In the genomic region with DNA sequence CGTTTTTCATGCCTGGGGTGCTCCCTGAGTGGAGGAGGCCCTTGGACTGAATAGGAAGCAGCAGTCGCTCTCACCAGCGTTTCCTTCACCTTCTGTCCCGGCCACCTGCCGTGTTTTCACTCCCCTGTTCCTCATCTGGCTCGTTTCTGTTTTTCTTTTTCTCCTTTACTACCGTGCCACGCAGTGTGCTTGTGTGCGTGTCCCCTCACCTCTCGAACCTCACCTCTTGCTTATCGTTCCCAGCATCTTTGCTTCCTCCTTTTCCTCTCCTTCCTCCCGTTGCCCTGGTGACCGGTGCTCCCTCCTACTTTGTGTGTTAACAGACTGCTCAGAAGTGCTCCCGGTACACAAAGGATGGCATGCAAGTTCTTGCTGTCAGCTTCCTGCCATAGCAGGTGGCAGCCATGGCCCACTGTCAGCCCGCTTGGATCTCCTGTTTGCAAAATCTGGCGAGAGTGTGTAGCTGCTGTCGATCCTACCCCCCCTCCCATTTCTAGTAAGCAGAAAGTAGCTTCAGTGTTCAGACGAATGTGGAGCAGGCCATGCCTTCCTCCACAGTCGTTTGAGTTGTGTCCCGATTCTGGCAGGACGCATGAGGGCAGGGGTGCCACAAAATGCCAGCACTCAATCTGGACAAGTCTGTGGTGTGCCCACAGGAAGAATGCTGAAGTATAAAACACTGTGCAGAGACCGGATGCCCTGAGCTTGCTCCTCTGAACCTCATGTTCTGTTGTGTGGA, we compare ENCODE assay signal across 8 mouse cellular contexts.
DNase-seq lines count a peak whose midpoint lies in the region; ATAC-seq and TF ChIP-seq lines count a peak whose summit lies in the region.

No protein-coding gene starts in this region.

- 0 out of 2 replicates have a peak overlapping the region, but pooled peaks have one; percentile 16 for H3K27ac ChIP-seq in limb, embryonic 14.5 days (replicated peaks; ENCODE audit: low read depth, low read length)
- no peak overlapping the region for H3K27ac ChIP-seq in limb, embryonic 10.5 days
- H3K27ac ChIP-seq in layer of hippocampus, adult 2 months, result peak overlapping the region; percentile 37
- 0 out of 2 replicates have a peak overlapping the region, but pooled peaks have one; percentile 6 for H3K27ac ChIP-seq in neural tube, embryonic 15.5 days (replicated peaks)

- no peak overlapping the region for H3K9ac ChIP-seq in limb, embryonic 14.5 days (ENCODE audit: low read depth, low read length, severe bottlenecking)
- H3K9ac ChIP-seq in neural tube, embryonic 15.5 days (replicated peaks), result no peak overlapping the region

- no peaks in the 10 kb centered on the region for H3K9me3 ChIP-seq in limb, embryonic 14.5 days (ENCODE audit: control insufficient read depth, low read length)
- H3K9me3 ChIP-seq in limb, embryonic 10.5 days (replicated peaks), result no peaks in the 10 kb centered on the region
- no peaks in the 10 kb centered on the region for H3K9me3 ChIP-seq in neural tube, embryonic 15.5 days (replicated peaks)

- no peaks in the 10 kb centered on the region for H3K36me3 ChIP-seq in limb, embryonic 14.5 days (ENCODE audit: control insufficient read depth, insufficient read depth, low read length)
- H3K36me3 ChIP-seq in limb, embryonic 10.5 days, result no peaks in the 10 kb centered on the region
- no peaks in the 10 kb centered on the region for H3K36me3 ChIP-seq in neural tube, embryonic 15.5 days

- no peak for TF ChIP-seq POLR2A in limb, embryonic 14.5 days (IDR thresholded peaks at IDR 0.05; ENCODE audit: borderline replicate concordance, extremely low read depth, insufficient read depth, insufficient read length)

- no peak for TF ChIP-seq CTCF in layer of hippocampus, adult 2 months (conservative IDR thresholded peaks at IDR 0.05)

- DNase-seq in limb, embryonic 14.5 days (ENCODE audit: low spot score), result no peak
- no peak for DNase-seq in limb, embryonic 10.5 days (ENCODE audit: low spot score)
- DNase-seq in layer of hippocampus, adult 2 months (ENCODE audit: low spot score in 2 of 2), result peak; percentile 36 to 40
- no peak for DNase-seq in kidney, adult 9 months
- DNase-seq in retina, postnatal 1 day, result no peak
- no peak for DNase-seq in adrenal gland, adult 8-10 months

- ATAC-seq in limb, embryonic 14.5 days (ENCODE audit: low FRiP score, low read depth), result no peak
- ATAC-seq in common myeloid progenitor, adult 5-6 weeks (replicated peaks; ENCODE audit: low read depth, poor library complexity, severe bottlenecking), result peak; percentile 64
- no peak for ATAC-seq in neural tube, embryonic 15.5 days (ENCODE audit: low FRiP score)

- no peak overlapping the region for H3K4me2 ChIP-seq in limb, embryonic 14.5 days (replicated peaks; ENCODE audit: low read depth, low read length, severe bottlenecking)
- no peak overlapping the region for H3K4me2 ChIP-seq in neural tube, embryonic 15.5 days

- 67% methylated on average over 22 of the region's 22 CpGs for WGBS in limb, embryonic 14.5 days
- 82% methylated on average over 22 of the region's 22 CpGs for WGBS in limb, embryonic 10.5 days
- WGBS in neural tube, embryonic 15.5 days, result 54% methylated on average over 22 of the region's 22 CpGs

- peaks cover 44% of the 10 kb centered on the region for H3K4me1 ChIP-seq in limb, embryonic 14.5 days (ENCODE audit: control insufficient read depth, insufficient read depth, low read length)
- peaks cover 68% of the 10 kb centered on the region for H3K4me1 ChIP-seq in limb, embryonic 10.5 days
- H3K4me1 ChIP-seq in neural tube, embryonic 15.5 days, result peaks cover 69% of the 10 kb centered on the region

- no peaks in the 10 kb centered on the region for H3K27me3 ChIP-seq in limb, embryonic 14.5 days (ENCODE audit: control insufficient read depth, insufficient read depth, low read length)
- H3K27me3 ChIP-seq in limb, embryonic 10.5 days (ENCODE audit: low read depth, poor library complexity, severe bottlenecking), result no peaks in the 10 kb centered on the region
- no peaks in the 10 kb centered on the region for H3K27me3 ChIP-seq in neural tube, embryonic 15.5 days (replicated peaks)

- H3K4me3 ChIP-seq in limb, embryonic 14.5 days (replicated peaks; ENCODE audit: low read length), result no peak overlapping the region
- H3K4me3 ChIP-seq in limb, embryonic 10.5 days, result no peak overlapping the region
- peak overlapping the region; percentile 5; the same call in 1 of the 2 replicates for H3K4me3 ChIP-seq in layer of hippocampus, adult 2 months
- H3K4me3 ChIP-seq in neural tube, embryonic 15.5 days (replicated peaks), result no peak overlapping the region

Comparison
In these comparisons a context has a peak if more than half of its experiments do, and no peak if none do; other contexts are left out.
1. DNase-seq: peak in layer of hippocampus, adult 2 months (2 of 2); none in limb, embryonic 14.5 days (single experiment), limb, embryonic 10.5 days (single experiment), kidney, adult 9 months (single experiment), retina, postnatal 1 day (single experiment) and adrenal gland, adult 8-10 months (single experiment).